Mouse (Mus musculus) frontal cortex, adult 2 months (tissue): ENCODE measurements at regions not wholly inside any gene's neighbourhood (a gene's known extent, or its start where the extent isn't known, plus 50 kb on each side); places are given as distances from the start of the nearest gene placed in this dataset.
A peak's percentile ranks its signal among the peaks of the same experiment; 100 is the strongest.

ENCODE experiments used
- DNase-seq, 2 experiments: peaks; one replicate each; pipeline ENCODE4 v3.0.0; 2022; ENCODE audit warnings: low spot score in 1 of 2; ENCODE audit errors: extremely low spot score in 1 of 2

DNA sequence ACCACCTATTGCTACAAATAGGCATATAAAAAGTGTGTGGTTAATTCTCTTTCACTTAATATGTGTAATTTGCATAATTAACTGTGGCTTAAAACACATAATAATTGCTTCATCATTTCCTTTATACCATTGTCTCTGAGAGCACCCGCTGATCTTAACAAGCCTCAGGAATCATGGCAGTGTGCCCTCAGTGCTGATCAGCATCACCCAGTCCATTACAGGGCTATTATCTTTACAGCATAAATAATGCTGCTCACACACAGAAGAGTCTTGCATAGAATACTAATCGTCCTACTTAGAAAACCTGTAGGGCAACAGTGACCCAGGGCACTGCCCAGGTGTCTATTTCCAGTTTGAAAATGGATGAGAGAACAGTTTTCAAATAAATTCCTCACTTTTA lies 102.4 kb downstream of the Gm597 start:
- no peak for DNase-seq

- DNase-seq = no peak
These were observed 104.7 kb downstream of the Gm597 start for GRCm38 (mm10) chr1:28675336-28675735.

- DNase-seq = no peak
These were observed 139.2 kb downstream of the Gm597 start for GRCm38 (mm10) chr1:28640818-28641217.

DNA sequence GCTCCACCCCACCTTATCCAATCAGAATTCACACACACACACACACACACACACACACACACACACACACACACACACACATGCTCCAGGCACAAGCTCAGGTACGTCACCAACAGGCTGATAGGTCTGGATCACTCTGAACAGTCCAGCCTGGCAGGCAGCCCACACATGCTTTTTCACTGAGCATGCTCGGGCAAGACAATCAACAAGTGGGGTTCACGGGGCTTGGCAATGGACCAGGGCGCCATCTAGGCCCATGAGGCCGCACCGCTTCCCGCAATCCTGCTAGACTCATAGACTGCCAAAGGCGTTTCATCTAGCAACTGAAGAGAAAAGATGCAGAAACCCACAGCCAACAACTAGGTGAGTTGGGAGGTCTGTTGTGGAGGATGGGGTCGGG lies 157.3 kb downstream of the Gm597 start:
- DNase-seq = no peak

GRCm38 (mm10) chr1:28602383-28602782 lies 177.7 kb downstream of the Gm597 start:
- DNase-seq = peak in 1 of 2 experiments; percentile 2

GRCm38 (mm10) chr1:28565383-28566154 lies 214.5 kb downstream of the Gm597 start:
- DNase-seq = no peak

- DNase-seq = no peak
These were observed 216.2 kb downstream of the Gm597 start for GRCm38 (mm10) chr1:28563894-28564293.
